Mouse (Mus musculus) brain, adult 2 months (tissue): ENCODE data around the gene Unc5a.

Source experiments
- DNase-seq: peaks from one replicate; pipeline ENCODE4 v3.0.0; 2011; ENCODE audit warnings: low read depth, low spot score

The Unc5a gene

GRCm38 (mm10) chr13:54948531-54949493 lies at the start of gene Unc5a:
Gene Unc5a, plus strand, starts transcription at chr13:54949411.
- peak; percentile 93 for DNase-seq

GRCm38 (mm10) chr13:54912053-54912452 lies 37.2 kb upstream of the Unc5a start:
- peak; percentile 30 for DNase-seq

GRCm38 (mm10) chr13:54912894-54913621 lies 36.2 kb upstream of the Unc5a start:
- peak; percentile 42 for DNase-seq

- no peak for DNase-seq
Measured at GRCm38 (mm10) chr13:54916644-54917043, 32.6 kb upstream of the Unc5a start.

- no peak for DNase-seq
Measured at GRCm38 (mm10) chr13:54918910-54919309, 30.3 kb upstream of the Unc5a start.

GRCm38 (mm10) chr13:54919666-54920065 lies 29.5 kb upstream of the Unc5a start:
- DNase-seq, result no peak

- DNase-seq, result no peak
Measured at GRCm38 (mm10) chr13:54921700-54922099, 27.5 kb upstream of the Unc5a start.

- DNase-seq, result no peak
Measured at GRCm38 (mm10) chr13:54923705-54924104, 25.5 kb upstream of the Unc5a start.

GRCm38 (mm10) chr13:54925466-54925865 lies 23.7 kb upstream of the Unc5a start:
- no peak for DNase-seq

- peak; percentile 95 for DNase-seq
Measured at GRCm38 (mm10) chr13:54926654-54927053, 22.6 kb upstream of the Unc5a start.

- DNase-seq, result no peak
Measured at GRCm38 (mm10) chr13:54930123-54930522, 19.1 kb upstream of the Unc5a start.

- DNase-seq, result no peak
Measured at GRCm38 (mm10) chr13:54934873-54935272, 14.3 kb upstream of the Unc5a start.

GRCm38 (mm10) chr13:54936173-54936572 lies 13.0 kb upstream of the Unc5a start:
- DNase-seq, result peak; percentile 90

GRCm38 (mm10) chr13:54937885-54938284 lies 11.3 kb upstream of the Unc5a start:
- DNase-seq, result peak; percentile 93

- peak; percentile 53 for DNase-seq
Measured at GRCm38 (mm10) chr13:54938493-54938892, 10.7 kb upstream of the Unc5a start.

- DNase-seq, result peak; percentile 61
Measured at GRCm38 (mm10) chr13:54944411-54945157, 4.6 kb upstream of the Unc5a start.

GRCm38 (mm10) chr13:54945332-54945731 lies 3.9 kb upstream of the Unc5a start:
- no peak for DNase-seq

GRCm38 (mm10) chr13:54946406-54946805 lies 2.8 kb upstream of the Unc5a start:
- peak; percentile 68 for DNase-seq

- DNase-seq, result peak; percentile 80
Measured at GRCm38 (mm10) chr13:54949592-54949991, 381 bp downstream of the Unc5a start.

GRCm38 (mm10) chr13:54950131-54950530 lies 920 bp downstream of the Unc5a start:
- peak; percentile 71 for DNase-seq

GRCm38 (mm10) chr13:54951166-54951565 lies 2.0 kb downstream of the Unc5a start:
- no peak for DNase-seq

GRCm38 (mm10) chr13:54954745-54955144 lies 5.5 kb downstream of the Unc5a start:
- no peak for DNase-seq
